Mouse (Mus musculus) right cerebral cortex, postnatal 4 days (tissue): ENCODE results near the gene Sfxn2.

ENCODE experiments used
- DNase-seq: peaks from one replicate; pipeline ENCODE4 v3.0.0-alpha.2; 2022

Sfxn2 gene

GRCm38 (mm10) chr19:46637598-46637997 is 64.4 kb downstream of the Sfxn2 start:
- no peak for DNase-seq

GRCm38 (mm10) chr19:46639053-46639452 is 65.9 kb downstream of the Sfxn2 start:
- no peak for DNase-seq

GRCm38 (mm10) chr19:46639496-46639895 is 66.3 kb downstream of the Sfxn2 start:
- DNase-seq = no peak

- DNase-seq = no peak
Observed at GRCm38 (mm10) chr19:46640780-46641179, 67.6 kb downstream of the Sfxn2 start.

GRCm38 (mm10) chr19:46641420-46642085 is 68.4 kb downstream of the Sfxn2 start:
- no peak for DNase-seq

GRCm38 (mm10) chr19:46642136-46642753 is 69.1 kb downstream of the Sfxn2 start:
- no peak for DNase-seq

GRCm38 (mm10) chr19:46643236-46643635 is 70.1 kb downstream of the Sfxn2 start:
- no peak for DNase-seq

GRCm38 (mm10) chr19:46644343-46644792 is 71.2 kb downstream of the Sfxn2 start:
- DNase-seq = no peak

- no peak for DNase-seq
Observed at GRCm38 (mm10) chr19:46644793-46645602, 71.8 kb downstream of the Sfxn2 start.

GRCm38 (mm10) chr19:46646041-46646481 is 72.9 kb downstream of the Sfxn2 start:
- no peak for DNase-seq

GRCm38 (mm10) chr19:46647254-46647653 is 74.1 kb downstream of the Sfxn2 start:
- DNase-seq = no peak
